Mouse (Mus musculus): Measurements from ENCODE around the gene Gdpd2. TPM values are rescaled to one million over a fixed set of nuclear protein-coding genes. Genes with fewer than 3 reads are reported as not detected.

Gene Gdpd2
- 10.8 and 14.8 TPM in 2 replicates for polyA plus RNA-seq (2016; fragmentation: Nextera tagmentation; extraction: Ambion mirVana)

- H3K9me3 ChIP-seq (replicated peaks), result no peaks in the 10 kb centered on the region
- WGBS, result 25% methylated on average over 8 of the region's 8 CpGs
- H3K4me3 ChIP-seq, result peak within 1 kb of the TSS; percentile 52
- peaks cover 36% of the 10 kb centered on the region for H3K36me3 ChIP-seq
- peaks cover 39% of the 10 kb centered on the region for H3K4me1 ChIP-seq
- DNase-seq (ENCODE audit: low spot score), result peak; percentile 67
- H3K27ac ChIP-seq (replicated peaks), result peak within 1 kb of the TSS; percentile 85
- peaks cover 92% of the 10 kb centered on the region for H3K27me3 ChIP-seq (ENCODE audit: low read depth, poor library complexity, severe bottlenecking)
Observed at GRCm38 (mm10) chrX:100729665-100730188, at the start of gene Gdpd2. Gene Gdpd2 (plus strand): TSS chrX:100729873.

GRCm38 (mm10) chrX:100686527-100686926, 43.1 kb upstream of the Gdpd2 start:
- WGBS, result 83% methylated on average over 3 of the region's 3 CpGs
- H3K4me1 ChIP-seq, result no peaks in the 10 kb centered on the region
- peaks cover 37% of the 10 kb centered on the region for H3K36me3 ChIP-seq
- H3K27me3 ChIP-seq (ENCODE audit: low read depth, poor library complexity, severe bottlenecking), result peaks cover 60% of the 10 kb centered on the region
- no peak overlapping the region for H3K4me3 ChIP-seq
- no peaks in the 10 kb centered on the region for H3K9me3 ChIP-seq (replicated peaks)
- DNase-seq (ENCODE audit: low spot score), result no peak
- no peak overlapping the region for H3K27ac ChIP-seq (replicated peaks)

GRCm38 (mm10) chrX:100687360-100688032, 42.2 kb upstream of the Gdpd2 start:
- DNase-seq (ENCODE audit: low spot score), result no peak
- no peak overlapping the region for H3K27ac ChIP-seq (replicated peaks)
- H3K9me3 ChIP-seq (replicated peaks), result no peaks in the 10 kb centered on the region
- H3K4me1 ChIP-seq, result no peaks in the 10 kb centered on the region
- WGBS, result 91% methylated on average over 6 of the region's 6 CpGs
- H3K27me3 ChIP-seq (ENCODE audit: low read depth, poor library complexity, severe bottlenecking), result peaks cover 70% of the 10 kb centered on the region
- H3K4me3 ChIP-seq, result no peak overlapping the region
- peaks cover 43% of the 10 kb centered on the region for H3K36me3 ChIP-seq

- peaks cover 75% of the 10 kb centered on the region for H3K27me3 ChIP-seq (ENCODE audit: low read depth, poor library complexity, severe bottlenecking)
- WGBS, result 81% methylated on average over 5 of the region's 5 CpGs
Observed at GRCm38 (mm10) chrX:100688033-100688370, 41.7 kb upstream of the Gdpd2 start.

GRCm38 (mm10) chrX:100696776-100697175, 32.9 kb upstream of the Gdpd2 start:
- no peak overlapping the region for H3K27ac ChIP-seq (replicated peaks)
- peaks cover 75% of the 10 kb centered on the region for H3K36me3 ChIP-seq
- peaks cover 72% of the 10 kb centered on the region for H3K27me3 ChIP-seq (ENCODE audit: low read depth, poor library complexity, severe bottlenecking)
- 97% methylated on average over 4 of the region's 4 CpGs for WGBS
- no peak for DNase-seq (ENCODE audit: low spot score)
- H3K9me3 ChIP-seq (replicated peaks), result no peaks in the 10 kb centered on the region
- H3K4me1 ChIP-seq, result no peaks in the 10 kb centered on the region
- no peak overlapping the region for H3K4me3 ChIP-seq

More at GRCm38 (mm10) chrX:100688033-100688370, 41.7 kb upstream of the Gdpd2 start:
- Histone ChIP-seq H3K4me3 (no peak overlapping the region), H3K4me1 (no peaks in the 10 kb centered on the region), H3K36me3 (peaks cover 47% of the 10 kb centered on the region), H3K27ac (replicated peaks) (no peak overlapping the region), H3K9me3 (replicated peaks) (no peaks in the 10 kb centered on the region)
- DNase-seq (ENCODE audit: low spot score), result no peak

GRCm38 (mm10) chrX:100708032-100708431, 21.6 kb upstream of the Gdpd2 start:
- peaks cover 80% of the 10 kb centered on the region for H3K36me3 ChIP-seq
- WGBS, result 90% methylated on average over 6 of the region's 6 CpGs

GRCm38 (mm10) chrX:100716173-100716572, 13.5 kb upstream of the Gdpd2 start:
- Histone ChIP-seq H3K36me3 (peaks cover 96% of the 10 kb centered on the region), H3K27ac (replicated peaks) (no peak overlapping the region), H3K4me1 (no peaks in the 10 kb centered on the region), H3K4me3 (no peak overlapping the region), H3K27me3 (ENCODE audit: low read depth, poor library complexity, severe bottlenecking) (peaks cover 82% of the 10 kb centered on the region), H3K9me3 (replicated peaks) (no peaks in the 10 kb centered on the region)
- no peak for DNase-seq (ENCODE audit: low spot score)
- WGBS, result 94% methylated on average over 6 of the region's 6 CpGs

More at GRCm38 (mm10) chrX:100708032-100708431, 21.6 kb upstream of the Gdpd2 start:
- Histone ChIP-seq H3K9me3 (replicated peaks) (no peaks in the 10 kb centered on the region), H3K4me1 (no peaks in the 10 kb centered on the region), H3K27me3 (ENCODE audit: low read depth, poor library complexity, severe bottlenecking) (peaks cover 59% of the 10 kb centered on the region), H3K27ac (replicated peaks) (no peak overlapping the region), H3K4me3 (no peak overlapping the region)
- no peak for DNase-seq (ENCODE audit: low spot score)

- peaks cover 43% of the 10 kb centered on the region for H3K36me3 ChIP-seq
- WGBS, result 50% methylated on average over 1 of the region's 1 CpGs
- peak; percentile 19 for DNase-seq (ENCODE audit: low spot score)
- no peaks in the 10 kb centered on the region for H3K9me3 ChIP-seq (replicated peaks)
- H3K4me3 ChIP-seq, result 0 out of 2 replicates have a peak overlapping the region, but pooled peaks have one; percentile 52
- H3K4me1 ChIP-seq, result peaks cover 39% of the 10 kb centered on the region
- H3K27ac ChIP-seq (replicated peaks), result peak overlapping the region; percentile 85
- peaks cover 92% of the 10 kb centered on the region for H3K27me3 ChIP-seq (ENCODE audit: low read depth, poor library complexity, severe bottlenecking)
Observed at GRCm38 (mm10) chrX:100728947-100729346, 726 bp upstream of the Gdpd2 start.

GRCm38 (mm10) chrX:100730266-100730665, 593 bp downstream of the Gdpd2 start:
- H3K36me3 ChIP-seq, result peaks cover 31% of the 10 kb centered on the region
- H3K9me3 ChIP-seq (replicated peaks), result no peaks in the 10 kb centered on the region
- peak overlapping the region; percentile 85 for H3K27ac ChIP-seq (replicated peaks)
- peaks cover 89% of the 10 kb centered on the region for H3K27me3 ChIP-seq (ENCODE audit: low read depth, poor library complexity, severe bottlenecking)
- peak overlapping the region; percentile 52 for H3K4me3 ChIP-seq
- 35% methylated on average over 8 of the region's 8 CpGs for WGBS
- peaks cover 39% of the 10 kb centered on the region for H3K4me1 ChIP-seq
- no peak for DNase-seq (ENCODE audit: low spot score)

GRCm38 (mm10) chrX:100734359-100734758, 4.7 kb downstream of the Gdpd2 start:
- DNase-seq (ENCODE audit: low spot score), result no peak
- 0 out of 2 replicates have a peak, but pooled peaks cover 7% of the 10 kb centered on the region for H3K36me3 ChIP-seq
- H3K4me1 ChIP-seq, result peaks cover 27% of the 10 kb centered on the region
- 77% methylated on average over 7 of the region's 7 CpGs for WGBS
- H3K27ac ChIP-seq (replicated peaks), result no peak overlapping the region
- H3K4me3 ChIP-seq, result no peak overlapping the region
- H3K27me3 ChIP-seq (ENCODE audit: low read depth, poor library complexity, severe bottlenecking), result peaks cover 96% of the 10 kb centered on the region
- no peaks in the 10 kb centered on the region for H3K9me3 ChIP-seq (replicated peaks)

GRCm38 (mm10) chrX:100738918-100739317, 9.2 kb downstream of the Gdpd2 start:
- peak; percentile 52 for DNase-seq (ENCODE audit: low spot score)
- Histone ChIP-seq H3K9me3 (replicated peaks) (no peaks in the 10 kb centered on the region), H3K36me3 (no peaks in the 10 kb centered on the region), H3K27ac (replicated peaks) (no peak overlapping the region), H3K27me3 (ENCODE audit: low read depth, poor library complexity, severe bottlenecking) (peaks cover 79% of the 10 kb centered on the region), H3K4me3 (peak overlapping the region; percentile 37; the same call in 1 of the 2 replicates), H3K4me1 (peaks cover 7% of the 10 kb centered on the region)
- WGBS, result 22% methylated on average over 14 of the region's 14 CpGs

- Histone ChIP-seq H3K4me1 (peaks cover 7% of the 10 kb centered on the region), H3K27ac (replicated peaks) (no peak overlapping the region), H3K4me3 (peak overlapping the region; percentile 37), H3K9me3 (replicated peaks) (no peaks in the 10 kb centered on the region), H3K36me3 (no peaks in the 10 kb centered on the region), H3K27me3 (ENCODE audit: low read depth, poor library complexity, severe bottlenecking) (peaks cover 74% of the 10 kb centered on the region)
- 31% methylated on average over 10 of the region's 10 CpGs for WGBS
- peak; percentile 16 for DNase-seq (ENCODE audit: low spot score)
Observed at GRCm38 (mm10) chrX:100739443-100739842, 9.8 kb downstream of the Gdpd2 start.

- Histone ChIP-seq H3K27me3 (ENCODE audit: low read depth, poor library complexity, severe bottlenecking) (peaks cover 64% of the 10 kb centered on the region), H3K36me3 (no peaks in the 10 kb centered on the region), H3K4me1 (peaks cover 7% of the 10 kb centered on the region), H3K4me3 (no peak overlapping the region), H3K9me3 (replicated peaks) (no peaks in the 10 kb centered on the region), H3K27ac (replicated peaks) (no peak overlapping the region)
- DNase-seq (ENCODE audit: low spot score), result no peak
- 75% methylated on average over 6 of the region's 6 CpGs for WGBS
Observed at GRCm38 (mm10) chrX:100740785-100741184, 11.1 kb downstream of the Gdpd2 start.

All from midbrain, embryonic 10.5 days (tissue).